Mouse (Mus musculus): ENCODE results near the gene Rpl36. TPM values are rescaled to one million over a fixed set of nuclear protein-coding genes. Genes with fewer than 3 reads are reported as not detected.
"Not testable (repeated sequence)": the region's sequence is repeated elsewhere in the genome, so short reads cannot be mapped to it uniquely, and the experiment has no call there.

Rpl36 gene
- polyA plus RNA-seq, 1 experiment: 1,862 TPM

- 80% methylated on average over 27 of the region's 27 CpGs for WGBS
- DNase-seq (ENCODE audit: low read depth, low spot score): not testable (repeated sequence)
Measured at GRCm38 (mm10) chr17:56629800-56630781, 16.9 kb downstream of the Rpl36 start.

GRCm38 (mm10) chr17:56631807-56632206 is 18.6 kb downstream of the Rpl36 start:
- 19% methylated on average over 4 of the region's 4 CpGs for WGBS
- DNase-seq (ENCODE audit: low read depth, low spot score): no peak

- WGBS: 83% methylated on average over 6 of the region's 6 CpGs
- DNase-seq (ENCODE audit: low read depth, low spot score): no peak
Measured at GRCm38 (mm10) chr17:56634023-56634422, 20.8 kb downstream of the Rpl36 start.

- DNase-seq (ENCODE audit: low read depth, low spot score): no peak
- WGBS: 76% methylated on average over 4 of the region's 4 CpGs
Measured at GRCm38 (mm10) chr17:56643237-56643636, 30.0 kb downstream of the Rpl36 start.

GRCm38 (mm10) chr17:56647546-56647945 is 34.3 kb downstream of the Rpl36 start:
- 33% methylated on average over 13 of the region's 13 CpGs for WGBS
- no peak for DNase-seq (ENCODE audit: low read depth, low spot score)

- DNase-seq (ENCODE audit: low read depth, low spot score): no peak
- 14% methylated on average over 10 of the region's 10 CpGs for WGBS
Measured at GRCm38 (mm10) chr17:56651801-56652200, 38.6 kb downstream of the Rpl36 start.

GRCm38 (mm10) chr17:56654771-56655170 is 41.6 kb downstream of the Rpl36 start:
- DNase-seq (ENCODE audit: low read depth, low spot score): no peak
- 58% methylated on average over 2 of the region's 2 CpGs for WGBS

- 69% methylated on average over 3 of the region's 3 CpGs for WGBS
- no peak for DNase-seq (ENCODE audit: low read depth, low spot score)
Measured at GRCm38 (mm10) chr17:56655311-56655710, 42.1 kb downstream of the Rpl36 start.

GRCm38 (mm10) chr17:56656171-56656570 is 43.0 kb downstream of the Rpl36 start:
- no peak for DNase-seq (ENCODE audit: low read depth, low spot score)
- WGBS: 81% methylated on average over 6 of the region's 6 CpGs

- 60% methylated on average over 3 of the region's 3 CpGs for WGBS
- DNase-seq (ENCODE audit: low read depth, low spot score): no peak
Measured at GRCm38 (mm10) chr17:56663659-56664058, 50.4 kb downstream of the Rpl36 start.

Other genes with a start within 250 kb of the Rpl36 start
- gene Ptprs, start 136.9 kb upstream of the Rpl36 start, polyA plus RNA-seq (2012; rRNA removed): 24.2 and 47.4 TPM in 2 replicates
- not detected in 2 replicates for gene Znrf4, start 101.0 kb upstream of the Rpl36 start, polyA plus RNA-seq (2012; rRNA removed)
- gene Gm20219, start 59.0 kb upstream of the Rpl36 start, polyA plus RNA-seq (2012; rRNA removed): 2.3 and 3.2 TPM in 2 replicates
- gene Safb2, start 28.8 kb upstream of the Rpl36 start, polyA plus RNA-seq (2012; rRNA removed): 72.4 and 81.0 TPM in 2 replicates
- gene Safb, start 28.6 kb upstream of the Rpl36 start, polyA plus RNA-seq (2012; rRNA removed): 91.8 and 101 TPM in 2 replicates
- 202 and 210 TPM in 2 replicates for gene 2410015M20Rik, start 3.6 kb upstream of the Rpl36 start, polyA plus RNA-seq (2012; rRNA removed)
- 45.1 and 53.6 TPM in 2 replicates for gene Lonp1, start 13.5 kb downstream of the Rpl36 start, polyA plus RNA-seq (2012; rRNA removed)
- 0.27 and 0.33 TPM in 2 replicates for gene Catsperd, start 14.7 kb downstream of the Rpl36 start, polyA plus RNA-seq (2012; rRNA removed)
- gene Ranbp3, start 59.9 kb downstream of the Rpl36 start, polyA plus RNA-seq (2012; rRNA removed): 62.5 and 73.0 TPM in 2 replicates
- gene Ndufa11, start 104.4 kb downstream of the Rpl36 start, polyA plus RNA-seq (2012; rRNA removed): 662 and 682 TPM in 2 replicates
- 10.4 and 10.5 TPM in 2 replicates for gene Vmac, start 104.6 kb downstream of the Rpl36 start, polyA plus RNA-seq (2012; rRNA removed)
- gene Nrtn, start 144.1 kb downstream of the Rpl36 start, polyA plus RNA-seq (2012; rRNA removed): 11.0 and 11.7 TPM in 2 replicates
- 42.7 and 53.1 TPM in 2 replicates for gene Dus3l, start 151.3 kb downstream of the Rpl36 start, polyA plus RNA-seq (2012; rRNA removed)
- 3.3 and 4.1 TPM in 2 replicates for gene Prr22, start 156.8 kb downstream of the Rpl36 start, polyA plus RNA-seq (2012; rRNA removed)
- 6.2 and 9.9 TPM in 2 replicates for gene Rfx2, start 217.6 kb downstream of the Rpl36 start, polyA plus RNA-seq (2012; rRNA removed)